Mouse (Mus musculus) left cerebral cortex, postnatal 14 days (tissue): ENCODE data around the gene RPS10-NUDT3. TPM values are rescaled to one million over a fixed set of nuclear protein-coding genes. Genes with fewer than 3 reads are reported as not detected.

Source experiments
- DNase-seq, 2 experiments: peaks; one replicate each; pipeline ENCODE4 v3.0.0; 2021 to 2022; ENCODE audit warnings: low spot score in 2 of 2, mixed read lengths in 1 of 2
- intact Hi-C: fragments of 180-260 bp; cut with DNase I; formaldehyde crosslinking; loops from one replicate; pipeline ENCODE4 v1.15.1; 2025
- long read RNA-seq, 2 experiments: library from polyadenylated mRNA; stranded (forward); transcript quantifications; one replicate each; pipeline ENCODE4 v2.0.0; 2021
- total RNA-seq, 2 experiments: library from RNA; stranded (reverse); gene quantifications; 2 replicates each; pipeline ENCODE4 v1.2.3; 2021

The RPS10-NUDT3 gene
- total RNA-seq: not detected
- long read RNA-seq, experiment 1: 0 reads
- long read RNA-seq, experiment 2, partial matches to known transcripts: 1 of 1 reads
- long read RNA-seq, experiment 2, other reads (novel, unspliced or antisense): 0 of 1 reads

DNA sequence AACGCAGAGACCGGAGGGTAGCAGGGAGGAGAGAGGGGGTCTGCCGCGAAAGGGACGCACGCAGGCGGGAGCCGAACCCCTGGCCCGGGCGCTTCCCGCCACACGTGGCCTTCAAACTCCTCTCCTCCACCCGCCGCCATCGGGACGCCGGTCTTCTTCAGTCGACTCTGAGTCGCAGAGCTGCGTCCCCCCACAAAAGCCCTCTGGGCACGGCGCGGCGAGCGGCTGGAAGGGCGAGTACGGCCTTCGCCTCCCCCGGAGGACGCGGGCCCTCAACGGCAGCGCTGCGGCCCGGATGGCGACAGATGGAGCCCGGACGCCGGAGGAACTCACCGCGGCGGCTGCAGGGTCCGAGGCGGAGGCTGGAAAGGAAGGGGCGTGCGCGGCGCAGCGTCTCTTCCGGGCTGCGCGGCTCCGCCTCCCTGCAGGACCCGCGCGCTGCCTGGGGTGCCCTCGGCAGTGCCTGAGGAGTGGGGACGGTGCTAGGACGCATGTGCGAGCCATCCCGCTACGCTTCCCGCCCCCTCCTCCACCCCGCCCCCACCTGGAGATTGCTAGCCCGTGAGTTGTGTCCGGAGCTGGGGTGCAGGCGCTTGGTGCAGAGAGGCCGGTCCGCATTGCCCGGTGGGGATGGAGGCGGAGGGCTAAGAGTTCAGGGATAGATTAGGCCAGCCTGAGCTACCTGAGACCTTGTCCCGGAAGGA is at the start of gene RPS10-NUDT3:
TSS of gene RPS10-NUDT3 (minus strand) at position 352 of the 704 bp plus-strand sequence.
- DNase-seq: peak; percentile 90
- intact Hi-C loops: no loop called here

DNA sequence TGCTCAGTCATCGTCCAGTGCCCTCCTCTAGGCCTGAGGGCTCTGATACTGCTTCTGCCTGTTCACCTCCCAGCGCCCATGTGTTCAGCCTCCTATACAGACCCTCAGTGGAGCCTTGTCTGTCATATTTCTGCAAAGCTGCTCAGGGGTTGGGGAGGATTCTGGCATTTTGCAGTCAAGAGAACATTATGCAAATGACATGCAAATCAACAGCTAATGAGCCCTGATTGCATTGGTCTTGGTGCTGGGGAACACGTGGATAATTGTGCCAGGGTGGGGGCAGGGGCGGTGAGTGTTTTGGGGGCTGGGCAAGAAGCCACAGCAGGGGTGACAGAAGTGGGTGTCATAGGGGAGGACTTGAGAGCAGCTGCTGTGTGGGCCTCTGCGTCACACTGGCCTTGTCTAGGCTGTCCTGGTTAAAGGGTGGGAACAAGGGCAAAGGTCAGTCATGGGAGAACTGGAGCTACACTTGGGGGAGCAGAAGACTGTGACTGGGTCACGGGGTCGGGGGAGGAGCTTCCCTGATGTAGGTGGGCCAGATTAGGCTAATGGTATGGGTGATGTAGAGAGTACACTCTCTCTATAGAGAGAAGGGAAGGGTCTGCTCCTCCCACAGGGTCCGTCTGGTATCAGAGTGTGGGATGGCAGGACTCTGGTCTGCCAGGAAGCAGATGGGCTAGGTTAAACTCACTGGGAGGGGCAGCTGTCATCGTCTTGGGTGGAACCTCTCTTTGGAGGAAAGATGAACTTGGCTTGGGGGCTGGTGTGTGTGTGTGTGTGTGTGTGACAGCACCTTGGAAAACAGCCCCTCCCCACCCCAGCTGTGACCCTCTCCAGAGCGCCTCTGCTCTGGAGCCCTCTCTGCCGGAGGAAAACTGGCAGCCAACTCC is 44.1 kb upstream of the RPS10-NUDT3 start:
- DNase-seq: peak; percentile 37 to 64
- intact Hi-C loops: no loop called here

DNA sequence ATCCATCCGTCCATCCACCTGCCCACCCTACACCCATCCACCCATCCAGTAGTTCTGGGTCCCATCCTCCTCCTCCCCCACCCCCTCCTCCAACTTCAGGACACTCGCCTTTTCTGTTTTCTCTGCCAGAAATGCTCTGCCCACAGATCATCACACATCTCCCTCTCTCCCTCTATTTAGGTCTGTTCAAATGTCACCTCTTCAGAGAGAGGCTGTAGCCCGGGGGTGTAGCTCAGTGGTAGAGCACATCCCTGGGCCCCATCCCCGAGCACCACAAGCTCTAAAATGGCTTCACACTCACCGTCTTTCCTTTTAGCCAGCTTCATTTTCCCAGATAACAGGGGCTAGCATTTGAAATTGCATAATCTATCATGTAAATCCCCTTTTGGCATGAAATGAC is 42.7 kb upstream of the RPS10-NUDT3 start:
- intact Hi-C loops: no loop called here
- no peak for DNase-seq

- intact Hi-C loops: no loop called here
- DNase-seq: no peak
Measured at GRCm38 (mm10) chr17:27676270-27676669, 41.2 kb upstream of the RPS10-NUDT3 start.

DNA sequence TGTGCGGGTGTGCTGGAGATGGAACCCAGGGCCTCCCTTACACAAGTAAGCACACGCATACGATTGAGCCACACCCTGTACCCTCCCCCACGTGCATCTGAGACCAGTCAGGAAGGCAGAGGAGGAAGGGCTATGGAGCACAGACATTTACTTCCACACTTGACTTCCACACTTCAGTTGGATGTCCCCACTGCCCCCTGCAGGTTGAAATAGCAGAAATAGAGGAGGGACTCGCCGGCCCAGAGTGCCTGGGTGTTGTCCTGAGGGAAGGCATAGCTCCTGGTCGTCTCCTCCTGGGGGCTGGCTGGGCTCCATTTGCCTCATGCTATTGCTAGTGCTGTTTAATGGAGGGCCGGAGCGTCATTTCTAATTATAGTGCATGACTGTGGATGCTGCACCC is 40.4 kb upstream of the RPS10-NUDT3 start:
- DNase-seq: no peak
- intact Hi-C loops: no loop called here

- no peak for DNase-seq
- intact Hi-C loops: no loop called here
Measured at GRCm38 (mm10) chr17:27673945-27674344, 38.9 kb upstream of the RPS10-NUDT3 start.

DNA sequence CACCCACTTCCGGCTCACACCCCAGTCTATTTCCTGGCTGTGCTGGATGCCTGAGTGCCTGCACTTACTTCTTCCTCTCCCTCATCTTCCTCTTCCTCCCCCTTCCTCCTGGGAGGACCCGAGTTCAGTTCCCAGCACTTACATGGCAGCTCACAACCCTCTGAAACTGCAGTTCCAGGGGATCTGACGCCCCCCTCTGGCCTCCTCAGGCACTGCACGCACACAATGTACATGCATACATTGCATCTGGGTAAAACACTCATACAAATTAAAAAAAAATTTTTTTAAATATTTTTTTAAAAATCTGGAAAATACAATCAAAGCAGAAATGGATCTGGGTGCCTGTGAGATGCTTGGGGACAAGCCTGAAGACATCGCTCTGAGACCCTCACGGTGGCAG is 36.7 kb upstream of the RPS10-NUDT3 start:
- DNase-seq: no peak
- intact Hi-C loops: no loop called here

DNA sequence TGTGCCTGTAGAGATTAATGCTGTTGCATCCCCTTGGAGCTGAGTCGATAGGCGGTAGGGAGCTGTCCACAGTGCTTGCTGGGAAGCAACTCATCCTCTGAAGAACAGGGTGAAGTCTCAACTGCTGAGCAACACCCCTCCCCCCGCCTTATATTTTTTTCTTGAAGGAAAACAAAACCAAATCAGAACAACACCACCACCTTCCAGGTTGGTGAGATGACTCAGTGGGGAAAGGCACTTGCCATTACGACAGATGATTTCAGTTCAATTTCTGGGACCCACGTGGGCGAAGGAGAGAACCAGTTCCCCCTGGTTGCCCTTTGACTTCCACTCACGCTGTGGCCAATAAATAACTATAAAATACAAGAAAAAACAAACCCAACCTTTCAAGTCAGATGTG is 23.7 kb upstream of the RPS10-NUDT3 start:
- intact Hi-C loops: no loop called here
- no peak for DNase-seq

DNA sequence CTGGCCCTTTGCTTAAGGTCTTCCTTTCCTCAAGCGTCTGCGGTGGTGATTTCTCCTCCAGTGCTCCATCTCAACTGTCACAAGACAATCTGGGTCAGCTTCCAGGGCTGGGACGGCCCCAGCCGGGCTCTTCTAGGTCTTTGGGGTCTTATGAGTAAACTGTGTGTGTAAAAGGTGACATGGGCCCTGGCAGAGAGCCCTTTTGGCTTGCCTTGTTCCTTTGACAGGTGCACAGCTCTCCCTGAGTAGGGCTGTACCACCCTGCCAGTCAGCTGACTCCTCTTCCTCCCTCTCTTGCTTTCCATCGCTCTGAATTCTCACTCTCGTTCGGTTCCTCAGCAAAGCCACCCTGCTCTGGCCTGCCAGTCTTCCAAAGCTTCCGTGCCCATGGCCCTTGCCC is 22.1 kb upstream of the RPS10-NUDT3 start:
- intact Hi-C loops: no loop called here

GRCm38 (mm10) chr17:27656414-27656813 is 21.4 kb upstream of the RPS10-NUDT3 start:
- intact Hi-C loops: no loop called here
- no peak for DNase-seq

More for the DNA sequence above, 22.1 kb upstream of the RPS10-NUDT3 start:
- DNase-seq: no peak

DNA sequence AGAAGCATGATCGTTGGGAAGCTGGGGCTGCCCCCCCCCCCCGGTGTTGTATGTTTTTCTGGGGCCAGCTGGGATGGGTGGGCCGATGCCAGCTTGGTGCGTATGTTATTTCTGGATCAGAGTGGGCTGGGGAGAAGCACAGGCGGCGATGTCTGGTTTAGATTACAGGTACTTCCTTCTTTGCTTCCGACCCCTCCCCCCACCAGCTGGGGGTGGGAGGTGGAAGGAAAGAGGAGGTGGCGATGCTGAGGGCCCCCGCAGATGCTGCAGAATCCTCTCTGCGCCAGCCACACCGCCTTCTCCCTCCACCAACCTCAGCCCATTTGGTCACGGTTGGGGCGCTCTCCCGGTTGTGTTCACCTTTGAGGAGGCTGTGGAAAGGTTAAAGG is 21.0 kb upstream of the RPS10-NUDT3 start:
- intact Hi-C loops: no loop called here
- peak; percentile 81 to 88 for DNase-seq

GRCm38 (mm10) chr17:27655089-27656010 is 20.3 kb upstream of the RPS10-NUDT3 start, which contains the start of gene Pacsin1:
Gene Pacsin1, plus strand, starts transcription at chr17:27655509.
- intact Hi-C loops: loop anchor here (2.0 kb wide), 1 partner anchor 17 kb away; no protein-coding TSS in a partner anchor
- peak; percentile 81 to 83 for DNase-seq

- intact Hi-C loops: no loop called here
- DNase-seq: no peak
Measured at GRCm38 (mm10) chr17:27653253-27653959, 18.4 kb upstream of the RPS10-NUDT3 start.

- intact Hi-C loops: no loop called here
- no peak for DNase-seq
Measured at GRCm38 (mm10) chr17:27652046-27652790, 17.2 kb upstream of the RPS10-NUDT3 start.

GRCm38 (mm10) chr17:27650586-27650985 is 15.6 kb upstream of the RPS10-NUDT3 start:
- no peak for DNase-seq
- intact Hi-C loops: no loop called here

- intact Hi-C loops: no loop called here
- no peak for DNase-seq
Measured at GRCm38 (mm10) chr17:27650160-27650559, 15.1 kb upstream of the RPS10-NUDT3 start.

- intact Hi-C loops: no loop called here
- DNase-seq: no peak
Measured at GRCm38 (mm10) chr17:27645807-27646206, 10.8 kb upstream of the RPS10-NUDT3 start.

- intact Hi-C loops: loop anchor here (5.0 kb wide), 1 partner anchor 118 kb away; no protein-coding TSS in a partner anchor
- no peak for DNase-seq
Measured at GRCm38 (mm10) chr17:27644572-27644971, 9.6 kb upstream of the RPS10-NUDT3 start.
